Mouse (Mus musculus) hindbrain, postnatal 0 days (tissue): ENCODE data around the gene Sorbs2. TPM values are rescaled to one million over a fixed set of nuclear protein-coding genes. Genes with fewer than 3 reads are reported as not detected.

Source experiments
- ATAC-seq: fragments of 200-750 bp; cut with Nextera tagmentation; 2 replicates; pipeline ENCODE4 v1.8.0; 2017; ENCODE audit warnings: mild to moderate bottlenecking, moderate TSS enrichment, moderate library complexity
- DNase-seq: peaks from one replicate; pipeline ENCODE4 v3.0.0-alpha.2; 2015; ENCODE audit warnings: low spot score
- H3K27ac ChIP-seq: fragments of 300-500 bp; sonication (generic); 2 replicates; pipeline ENCODE4 v1.5.1; 2014; ENCODE audit warnings: mild to moderate bottlenecking
- H3K27me3 ChIP-seq: fragments of 300-500 bp; sonication (generic); 2 replicates; pipeline ENCODE4 v1.6.1; 2014; ENCODE audit warnings: low read length, mixed read lengths; ENCODE audit not compliant: insufficient read depth
- H3K36me3 ChIP-seq: fragments of 300-500 bp; sonication (generic); 2 replicates; pipeline ENCODE4 v1.6.1; 2014; ENCODE audit warnings: low read length, mixed read lengths; ENCODE audit not compliant: insufficient read depth
- H3K4me1 ChIP-seq: fragments of 300-500 bp; sonication (generic); 2 replicates; pipeline ENCODE4 v1.6.1; 2014; ENCODE audit warnings: antibody characterized with exemption, low read length, mixed read lengths; ENCODE audit not compliant: insufficient read depth
- H3K4me2 ChIP-seq: fragments of 300-500 bp; sonication (generic); 2 replicates; pipeline ENCODE4 v1.6.1; 2014; ENCODE audit warnings: low read depth, mild to moderate bottlenecking, low read length, moderate library complexity, mixed read lengths
- H3K4me3 ChIP-seq: fragments of 300-500 bp; sonication (generic); 2 replicates; pipeline ENCODE4 v1.5.1; 2014; ENCODE audit warnings: low read length
- H3K9ac ChIP-seq: fragments of 300-500 bp; sonication (generic); replicated peaks from 2 replicates; pipeline ENCODE4 v1.6.1; 2014; ENCODE audit warnings: mild to moderate bottlenecking, low read length, moderate library complexity, mixed read lengths
- H3K9me3 ChIP-seq: fragments of 300-500 bp; sonication (generic); 2 replicates; pipeline ENCODE4 v1.6.1; 2016; ENCODE audit warnings: low read length, mixed read lengths
- CTCF ChIP-seq: IDR thresholded peaks from 2 replicates; pipeline ENCODE4 v1.5.1; 2016; ENCODE audit warnings: antibody characterized with exemption, control low read depth, low read depth
- WGBS: fragments of 180-500 bp; shearing (Covaris S2); extraction: QIAGEN DNeasy Blood & Tissue Kit; methylation state at CpG from one replicate; pipeline ENCODE4 v1.1.7; 2014; 5-methylcytosine and 5-hydroxymethylcytosine counted together
- polyA plus RNA-seq: library from polyadenylated mRNA; unstranded; fragments of >200 nt; fragmentation: Nextera tagmentation; extraction: Ambion mirVana; gene quantifications from 2 replicates; pipeline ENCODE4 v1.2.1, GENCODE M21; 2015
- total RNA-seq: library from RNA; depleted of rRNA; stranded (reverse); fragments of >200 nt; gene quantifications from 2 replicates; pipeline ENCODE4 v1.2.3, GENCODE M21; 2014

The Sorbs2 gene
- total and polyA plus RNA-seq, 2 experiments from 2014 or later, result 37.8 to 65.6 TPM

DNA sequence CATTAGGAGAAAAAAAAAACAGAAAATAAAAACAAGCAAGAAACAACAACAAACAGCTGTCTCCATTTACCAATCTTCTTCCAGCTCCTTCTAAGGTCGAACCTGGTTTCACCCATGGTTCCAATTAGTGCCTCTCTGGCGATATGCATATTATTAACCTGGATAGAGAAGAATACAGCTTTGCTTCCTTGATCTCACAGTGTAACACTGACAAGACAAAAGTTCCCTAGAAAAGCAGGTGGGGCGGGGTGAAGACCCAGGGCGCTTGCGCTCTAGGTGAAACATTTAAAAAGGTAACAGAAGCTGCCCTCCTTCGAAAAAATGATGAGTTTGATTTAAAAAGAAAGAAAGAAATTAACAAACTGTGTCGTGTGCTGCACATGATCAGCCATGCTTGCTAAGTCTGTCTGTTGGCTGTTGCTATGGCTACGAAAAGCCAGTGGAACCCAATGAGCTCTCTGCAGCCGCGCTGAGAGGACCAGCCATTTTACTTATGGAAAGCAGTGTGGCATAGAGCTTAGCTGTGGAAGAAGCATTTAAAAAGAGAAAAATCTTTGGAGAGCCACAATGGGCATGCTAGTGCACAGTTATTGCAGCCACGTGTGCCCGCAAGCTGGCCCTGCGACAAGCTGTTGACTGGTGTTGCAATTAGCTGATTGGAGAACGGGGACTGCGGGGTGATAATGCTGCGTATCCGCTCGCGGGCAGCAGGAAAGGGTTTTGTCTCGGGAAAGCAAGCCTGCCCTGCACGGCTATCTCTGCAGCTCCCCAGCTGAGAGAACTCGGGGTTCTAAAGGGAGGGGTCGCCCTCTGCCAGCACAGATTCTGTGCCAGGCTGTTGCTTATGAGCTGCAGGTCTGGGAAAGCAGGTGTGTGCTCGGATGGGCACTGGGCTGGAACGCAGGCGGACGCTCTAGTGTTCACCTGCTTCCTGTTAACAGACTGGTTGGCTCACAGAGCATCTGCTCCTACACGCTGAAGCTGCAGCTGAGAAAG is 120.0 kb downstream of the Sorbs2 start:
- Histone ChIP-seq H3K4me3 (peak overlapping the region; percentile 66), H3K9ac (peak overlapping the region; percentile 74), H3K4me1 (peaks cover 6% of the 10 kb centered on the region), H3K36me3 (no peaks in the 10 kb centered on the region), H3K27me3 (no peaks in the 10 kb centered on the region), H3K27ac (peak overlapping the region; percentile 96), H3K9me3 (no peaks in the 10 kb centered on the region), H3K4me2 (peak overlapping the region; percentile 80)
- under 1% methylated on average over 28 of the region's 28 CpGs for WGBS
- DNase-seq (peak; percentile 94), ATAC-seq (peak; percentile 96)
- no peak for TF ChIP-seq CTCF

DNA sequence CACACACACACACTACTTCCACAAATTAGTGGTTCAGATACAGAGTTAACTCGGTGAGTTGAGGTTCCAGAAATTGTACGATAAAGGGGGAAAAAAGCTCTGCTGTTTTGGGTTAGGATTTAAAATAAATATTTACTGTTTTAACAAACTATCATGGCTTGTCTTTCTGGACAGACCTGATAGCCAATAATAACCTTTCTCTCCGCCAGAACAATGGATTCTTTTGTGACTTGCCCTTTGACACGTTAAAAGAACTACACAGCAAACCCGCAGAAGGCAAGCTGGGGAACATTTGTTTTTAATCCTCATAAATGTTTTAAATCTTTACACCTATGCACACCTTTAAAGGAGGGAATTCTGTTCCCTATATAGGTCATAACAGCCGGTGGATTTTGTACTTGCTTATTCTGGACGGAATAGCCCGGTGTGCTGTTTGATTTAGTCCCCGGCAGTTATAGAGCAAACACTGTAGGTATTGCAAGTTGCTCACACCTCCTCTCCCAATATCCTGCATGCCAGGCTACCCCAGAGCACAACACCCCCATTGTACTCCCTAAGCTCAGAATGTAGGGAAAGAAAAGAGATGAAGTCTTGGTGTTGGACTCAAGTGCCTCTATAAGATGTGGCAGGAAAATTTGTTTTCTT is 121.0 kb downstream of the Sorbs2 start:
- TF ChIP-seq CTCF, result no peak
- Histone ChIP-seq H3K9ac (peak overlapping the region; percentile 74), H3K27ac (peak overlapping the region; percentile 96), H3K36me3 (no peaks in the 10 kb centered on the region), H3K4me3 (peak overlapping the region; percentile 66), H3K9me3 (no peaks in the 10 kb centered on the region), H3K4me2 (peak overlapping the region; percentile 80), H3K4me1 (peaks cover 6% of the 10 kb centered on the region), H3K27me3 (no peaks in the 10 kb centered on the region)
- ATAC-seq, result peak; percentile 1; the same call in 1 of the 2 replicates
- 8% methylated on average over 9 of the region's 9 CpGs for WGBS
- peak; percentile 11 for DNase-seq

DNA sequence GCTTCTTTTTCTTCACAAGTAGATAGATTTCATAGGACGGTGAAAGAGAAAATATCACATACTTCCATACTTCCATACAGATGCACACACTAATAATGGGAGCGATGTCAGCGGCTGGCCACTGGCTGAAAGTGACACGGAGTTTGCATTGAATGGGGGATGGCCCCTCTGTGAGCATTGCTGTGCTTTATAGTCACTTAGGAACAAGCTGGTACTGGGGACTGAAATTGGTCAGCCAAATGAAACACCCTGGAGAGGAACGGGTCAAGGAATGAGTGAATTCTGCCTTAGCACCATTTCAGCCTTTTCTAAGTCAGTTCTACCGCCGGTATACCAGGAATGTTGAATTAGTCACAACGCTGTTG is 121.5 kb downstream of the Sorbs2 start:
- ATAC-seq, result no peak
- H3K27me3 ChIP-seq, result no peaks in the 10 kb centered on the region
- peak; percentile 40 for DNase-seq
- 32% methylated on average over 8 of the region's 8 CpGs for WGBS
- peaks cover 6% of the 10 kb centered on the region for H3K4me1 ChIP-seq
- H3K9ac ChIP-seq, result peak overlapping the region; percentile 74
- TF ChIP-seq CTCF, result no peak
- no peaks in the 10 kb centered on the region for H3K9me3 ChIP-seq
- H3K36me3 ChIP-seq, result no peaks in the 10 kb centered on the region
- H3K4me2 ChIP-seq, result peak overlapping the region; percentile 80
- H3K4me3 ChIP-seq, result peak overlapping the region; percentile 66
- H3K27ac ChIP-seq, result peak overlapping the region; percentile 96; the same call in 1 of the 2 replicates

DNA sequence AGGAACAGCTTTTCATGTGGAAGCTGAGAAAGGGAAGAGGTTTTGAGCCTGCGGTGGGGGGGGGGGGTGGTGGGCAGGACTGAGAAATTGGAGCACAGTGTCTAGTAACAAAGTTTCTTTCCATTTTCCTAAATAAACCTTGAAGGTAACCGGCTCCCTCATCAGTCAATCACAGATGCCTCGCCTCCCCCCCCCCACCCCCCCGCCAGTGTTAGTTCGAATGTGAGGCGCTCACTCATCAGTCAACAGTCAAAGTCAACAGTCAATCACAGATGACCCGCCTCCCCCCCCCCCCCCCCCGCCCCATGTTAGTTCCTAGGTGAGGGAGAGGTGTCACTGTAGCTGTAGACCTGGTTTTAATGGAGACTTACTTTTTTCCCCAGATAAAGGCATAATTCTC is 123.4 kb downstream of the Sorbs2 start:
- Histone ChIP-seq H3K9me3 (no peaks in the 10 kb centered on the region), H3K36me3 (no peaks in the 10 kb centered on the region), H3K9ac (no peak overlapping the region), H3K27me3 (no peaks in the 10 kb centered on the region), H3K4me3 (no peak overlapping the region), H3K4me2 (no peak overlapping the region), H3K4me1 (peaks cover 6% of the 10 kb centered on the region), H3K27ac (no peak overlapping the region)
- DNase-seq (no peak), ATAC-seq (no peak)
- TF ChIP-seq CTCF, result no peak
- WGBS, result 80% methylated on average over 8 of the region's 8 CpGs

DNA sequence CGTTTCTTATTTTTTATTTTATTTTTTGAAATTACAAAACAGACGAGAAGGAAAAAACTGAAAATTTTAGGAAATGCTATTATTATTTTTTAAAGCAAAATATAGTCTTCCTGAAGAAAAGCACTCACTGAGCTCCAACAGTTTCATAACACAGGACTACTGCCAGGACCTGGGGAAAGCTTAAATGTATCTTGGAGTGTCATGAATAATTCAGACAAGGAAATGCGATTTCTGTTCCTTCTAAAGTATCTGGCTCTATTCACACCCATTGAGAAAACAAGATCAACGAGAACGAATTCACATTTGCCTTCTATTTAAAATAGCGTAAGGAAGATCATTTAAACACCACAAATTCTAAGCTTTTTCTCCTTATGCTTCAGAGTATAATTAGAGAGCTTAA is 127.6 kb downstream of the Sorbs2 start:
- Histone ChIP-seq H3K4me1 (peaks cover 4% of the 10 kb centered on the region), H3K9ac (no peak overlapping the region), H3K4me3 (no peak overlapping the region), H3K4me2 (no peak overlapping the region), H3K27ac (no peak overlapping the region), H3K9me3 (no peaks in the 10 kb centered on the region), H3K27me3 (no peaks in the 10 kb centered on the region), H3K36me3 (no peaks in the 10 kb centered on the region)
- DNase-seq, result no peak
- 68% methylated on average over 6 of the region's 6 CpGs for WGBS
- no peak for TF ChIP-seq CTCF
- ATAC-seq, result no peak

DNA sequence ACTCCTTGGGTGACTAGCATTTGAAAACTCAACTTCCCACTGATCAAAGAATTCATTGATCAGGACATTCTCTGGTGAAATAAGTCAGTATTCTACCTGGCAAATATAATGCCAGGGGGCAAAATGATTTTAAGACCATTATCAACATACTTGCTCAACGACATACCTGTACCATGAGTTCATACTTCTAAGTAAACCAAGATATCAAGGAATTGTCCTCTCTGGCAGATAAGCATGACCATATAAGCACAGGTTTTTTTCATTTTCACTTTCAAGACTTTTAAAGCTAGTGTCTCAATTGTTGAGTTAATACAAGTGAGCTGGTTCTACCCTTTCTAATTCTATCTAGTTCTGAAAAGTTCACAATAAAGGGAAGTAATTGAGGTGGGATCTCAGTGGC is 130.2 kb downstream of the Sorbs2 start:
- no peak overlapping the region for H3K27ac ChIP-seq
- no peaks in the 10 kb centered on the region for H3K36me3 ChIP-seq
- H3K4me1 ChIP-seq, result no peaks in the 10 kb centered on the region
- no peak for DNase-seq
- H3K9me3 ChIP-seq, result no peaks in the 10 kb centered on the region
- ATAC-seq, result no peak
- no peak overlapping the region for H3K4me3 ChIP-seq
- no peak overlapping the region for H3K4me2 ChIP-seq
- H3K27me3 ChIP-seq, result no peaks in the 10 kb centered on the region
- no peak for TF ChIP-seq CTCF
- 94% methylated on average over 1 of the region's 1 CpGs for WGBS
- H3K9ac ChIP-seq, result no peak overlapping the region

DNA sequence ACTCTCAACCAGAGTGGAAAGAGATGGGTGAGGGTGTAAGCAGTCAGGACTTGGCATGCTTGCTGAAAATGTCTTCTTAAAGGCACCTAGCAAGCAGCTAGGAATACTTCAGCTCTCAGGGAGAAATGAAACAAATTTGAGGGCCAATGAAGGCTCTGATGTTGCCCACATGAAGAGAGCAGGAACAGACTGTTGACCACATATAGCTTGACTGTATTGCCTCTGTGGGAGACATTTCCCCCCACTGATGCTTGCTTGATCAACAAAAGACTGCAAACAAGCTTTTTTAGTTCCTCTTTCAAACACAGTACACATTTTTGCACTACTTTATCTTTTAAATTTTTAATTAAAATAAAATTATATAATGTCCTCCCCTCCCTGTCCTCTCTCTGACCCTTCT is 131.9 kb downstream of the Sorbs2 start:
- Histone ChIP-seq H3K4me1 (no peaks in the 10 kb centered on the region), H3K9ac (no peak overlapping the region), H3K36me3 (no peaks in the 10 kb centered on the region), H3K27ac (no peak overlapping the region), H3K4me3 (no peak overlapping the region), H3K27me3 (no peaks in the 10 kb centered on the region), H3K9me3 (no peaks in the 10 kb centered on the region), H3K4me2 (no peak overlapping the region)
- TF ChIP-seq CTCF, result no peak
- ATAC-seq (no peak), DNase-seq (no peak)
